Mouse (Mus musculus): Measurements from ENCODE around the gene Fkbp8. TPM values are rescaled to one million over a fixed set of nuclear protein-coding genes. Genes with fewer than 3 reads are reported as not detected.

Gene Fkbp8
- polyA plus RNA-seq, 1 experiment from 2014 or later: 278 TPM

- POLR2A ChIA-PET: interaction anchor here (4.8 kb wide), 1 partner anchor 9 kb away, joined by 24 read pairs; the partner anchor contains the start of gene Ell
- no peak for ATAC-seq
Measured at GRCm38 (mm10) chr8:70529299-70529698, 1.8 kb downstream of the Fkbp8 start.

GRCm38 (mm10) chr8:70529741-70530161, 2.2 kb downstream of the Fkbp8 start:
- in situ Hi-C loops (cut with MboI; ENCODE audit: low pct_unique_long_range_greater_than_20kb): no loop called here
- POLR2A ChIA-PET: interaction anchor here (4.8 kb wide), 1 partner anchor 9 kb away, joined by 24 read pairs; the partner anchor contains the start of gene Ell
- CTCF ChIA-PET: interaction anchor here (1.9 kb wide), 1 partner anchor 10 kb away, joined by 5 read pairs; no protein-coding TSS in a partner anchor
- H3K27me3 ChIP-seq: no peaks in the 10 kb centered on the region
- no peak for TF ChIP-seq CTCF (IDR thresholded peaks at IDR 0.05)
- DNase-seq (ENCODE audit: low read depth, low spot score) (no peak), ATAC-seq (no peak)

More at GRCm38 (mm10) chr8:70529299-70529698, 1.8 kb downstream of the Fkbp8 start:
- no peak for TF ChIP-seq CTCF (IDR thresholded peaks at IDR 0.05)
- CTCF ChIA-PET: interaction anchor here (1.9 kb wide), 1 partner anchor 9 kb away, joined by 5 read pairs; no protein-coding TSS in a partner anchor
- H3K27me3 ChIP-seq: no peaks in the 10 kb centered on the region
- in situ Hi-C loops (cut with MboI; ENCODE audit: low pct_unique_long_range_greater_than_20kb): no loop called here
- DNase-seq (ENCODE audit: low read depth, low spot score): no peak

GRCm38 (mm10) chr8:70530314-70530713, 2.8 kb downstream of the Fkbp8 start:
- ChIA-PET CTCF (interaction anchor here (1.9 kb wide), 1 partner anchor 10 kb away, joined by 5 read pairs; no protein-coding TSS in a partner anchor), POLR2A (interaction anchor here (0.6 to 4.8 kb wide), 2 partner anchors 8 to 134 kb away, joined by 4 to 24 read pairs; partner anchors contain the start of gene Ell)
- DNase-seq (ENCODE audit: low read depth, low spot score): no peak
- no peaks in the 10 kb centered on the region for H3K27me3 ChIP-seq
- in situ Hi-C loops (cut with MboI; ENCODE audit: low pct_unique_long_range_greater_than_20kb): no loop called here
- ATAC-seq: no peak
- no peak for TF ChIP-seq CTCF (IDR thresholded peaks at IDR 0.05)

DNA sequence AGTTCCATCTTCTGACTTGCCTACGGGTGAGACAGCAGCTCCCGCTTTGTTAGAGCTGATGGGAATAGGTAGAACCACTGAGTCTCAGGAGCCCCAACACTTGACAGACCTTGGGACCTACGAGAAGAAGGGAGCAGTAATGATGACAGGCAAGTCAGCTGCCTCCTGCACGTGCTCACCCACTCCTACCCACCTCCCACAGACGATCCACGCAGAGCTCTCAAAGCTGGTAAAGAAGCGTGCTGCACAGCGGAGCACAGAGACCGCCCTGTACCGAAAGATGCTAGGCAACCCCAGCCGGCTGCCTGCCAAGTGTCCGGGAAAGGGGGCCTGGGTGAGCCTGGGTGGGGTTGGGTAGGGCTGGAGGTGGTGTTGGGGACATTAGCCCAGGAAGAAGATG, 6.8 kb downstream of the Fkbp8 start:
- ATAC-seq (no peak), DNase-seq (ENCODE audit: low read depth, low spot score) (no peak)
- in situ Hi-C loops (cut with MboI; ENCODE audit: low pct_unique_long_range_greater_than_20kb): no loop called here
- POLR2A ChIA-PET: no interaction called here
- TF ChIP-seq CTCF (IDR thresholded peaks at IDR 0.05): no peak
- CTCF ChIA-PET: no interaction called here
- H3K27me3 ChIP-seq: no peaks in the 10 kb centered on the region

DNA sequence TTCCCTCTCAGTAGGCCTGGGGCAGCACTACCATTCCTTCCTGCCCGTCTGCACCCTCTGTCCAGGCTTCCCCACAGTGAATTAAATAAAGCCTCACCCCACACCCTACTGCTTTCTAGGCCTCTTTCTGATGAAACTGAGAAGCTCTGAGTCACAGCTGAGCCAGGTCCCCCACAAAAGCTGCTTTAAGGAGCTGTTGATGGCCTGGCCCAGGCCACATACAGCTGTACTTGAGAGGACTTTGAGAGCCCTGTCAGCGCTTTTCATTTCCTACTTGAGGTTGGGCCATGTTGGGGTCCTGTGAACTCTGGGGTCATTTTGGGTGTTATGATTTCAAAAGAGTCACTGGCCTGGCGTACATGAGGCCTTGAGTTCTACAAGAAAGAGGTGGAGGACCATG, 7.7 kb downstream of the Fkbp8 start:
- POLR2A ChIA-PET: no interaction called here
- no peaks in the 10 kb centered on the region for H3K27me3 ChIP-seq
- ATAC-seq (no peak), DNase-seq (ENCODE audit: low read depth, low spot score) (no peak)
- CTCF ChIA-PET: no interaction called here
- in situ Hi-C loops (cut with MboI; ENCODE audit: low pct_unique_long_range_greater_than_20kb): no loop called here
- no peak for TF ChIP-seq CTCF (IDR thresholded peaks at IDR 0.05)

DNA sequence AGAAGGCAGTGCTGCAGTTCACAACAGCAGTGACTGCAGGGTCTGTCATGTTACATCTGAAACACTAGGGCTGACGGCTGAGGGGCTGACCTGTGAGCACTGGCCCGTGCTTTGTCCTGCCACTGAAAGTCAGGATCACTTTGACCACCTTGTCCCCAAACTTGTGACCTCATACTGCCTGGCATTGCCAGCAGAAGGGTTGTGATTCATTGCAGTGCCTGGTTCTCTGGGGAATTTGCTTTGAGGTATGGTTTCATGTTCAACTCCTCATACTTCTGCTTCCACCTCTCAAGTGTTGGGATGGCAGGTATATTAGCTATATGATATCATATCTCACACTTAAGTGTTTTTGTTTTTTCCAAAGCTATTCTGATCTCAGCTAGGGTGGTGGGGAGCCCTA, 8.2 kb downstream of the Fkbp8 start:
- POLR2A ChIA-PET: no interaction called here
- CTCF ChIA-PET: interaction anchor here (4.1 kb wide), 1 partner anchor 9 kb away, joined by 20 read pairs; the partner anchor contains the start of genes Fkbp8 and Kxd1
- DNase-seq (ENCODE audit: low read depth, low spot score) (no peak), ATAC-seq (no peak)
- no peaks in the 10 kb centered on the region for H3K27me3 ChIP-seq
- no peak for TF ChIP-seq CTCF (IDR thresholded peaks at IDR 0.05)
- in situ Hi-C loops (cut with MboI; ENCODE audit: low pct_unique_long_range_greater_than_20kb): no loop called here

DNA sequence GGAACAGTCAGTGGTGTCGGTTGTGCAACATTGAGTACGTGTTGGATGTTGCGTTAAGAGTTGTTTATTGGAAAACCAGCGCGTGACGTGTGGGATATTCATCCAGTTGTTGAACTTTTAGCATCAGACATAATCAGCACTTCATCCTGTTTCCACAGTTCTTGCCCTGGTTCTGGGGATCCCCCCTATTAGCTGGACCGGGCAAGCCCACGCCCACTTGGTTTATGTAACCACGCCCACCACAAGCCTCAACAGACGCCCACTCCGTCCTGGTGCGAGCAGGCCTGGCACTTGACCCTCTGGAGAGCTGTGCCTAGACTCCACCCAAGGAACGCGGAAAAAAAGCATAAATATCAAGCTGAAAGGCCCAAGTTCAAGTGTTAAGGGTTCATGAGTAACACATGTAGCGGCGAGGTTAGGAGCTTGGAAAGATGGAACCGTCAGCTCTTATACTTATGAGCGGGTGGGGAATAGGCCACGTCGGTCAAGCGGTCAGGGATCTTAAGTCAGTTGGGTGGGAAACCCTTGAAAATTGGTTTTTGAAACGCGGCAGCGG, 10.6 kb downstream of the Fkbp8 start:
- no peaks in the 10 kb centered on the region for H3K27me3 ChIP-seq
- DNase-seq (ENCODE audit: low read depth, low spot score) (no peak), ATAC-seq (no peak)
- TF ChIP-seq CTCF (IDR thresholded peaks at IDR 0.05): no peak
- ChIA-PET POLR2A (interaction anchor here (1.3 to 4.2 kb wide), 3 partner anchors 10 to 72 kb away, joined by 3 to 24 read pairs (median 15); partner anchors contain the start of genes Fkbp8, Kxd1 and Uba52), CTCF (interaction anchor here (1.4 to 4.1 kb wide), 2 partner anchors 11 to 72 kb away, joined by 4 to 20 read pairs; partner anchors contain the start of genes Fkbp8 and Kxd1)
- in situ Hi-C loops (cut with MboI; ENCODE audit: low pct_unique_long_range_greater_than_20kb): no loop called here

- in situ Hi-C loops (cut with MboI; ENCODE audit: low pct_unique_long_range_greater_than_20kb): no loop called here
- ATAC-seq: peak; percentile 41
- CTCF ChIA-PET: interaction anchor here (1.4 to 4.1 kb wide), 2 partner anchors 11 to 72 kb away, joined by 4 to 20 read pairs; partner anchors contain the start of genes Fkbp8 and Kxd1
- POLR2A ChIA-PET: interaction anchor here (1.3 to 4.2 kb wide), 3 partner anchors 11 to 71 kb away, joined by 3 to 24 read pairs (median 15); partner anchors contain the start of genes Fkbp8, Kxd1 and Uba52
- no peaks in the 10 kb centered on the region for H3K27me3 ChIP-seq
- TF ChIP-seq CTCF (IDR thresholded peaks at IDR 0.05): no peak
- peak; percentile 81 for DNase-seq (ENCODE audit: low read depth, low spot score)
Measured at GRCm38 (mm10) chr8:70538633-70539076, 11.1 kb downstream of the Fkbp8 start.

- H3K27me3 ChIP-seq: no peaks in the 10 kb centered on the region
- in situ Hi-C loops (cut with MboI; ENCODE audit: low pct_unique_long_range_greater_than_20kb): no loop called here
- ChIA-PET POLR2A (interaction anchor here (0.8 to 4.2 kb wide), 6 partner anchors 11 to 71 kb away, joined by 3 to 24 read pairs (median 4); partner anchors contain the start of genes Fkbp8, Kxd1, Ssbp4 and Uba52), CTCF (interaction anchor here (1.4 to 4.1 kb wide), 2 partner anchors 12 to 71 kb away, joined by 4 to 20 read pairs; partner anchors contain the start of genes Fkbp8 and Kxd1)
- peak; percentile 84 for ATAC-seq
- peak; percentile 95 for DNase-seq (ENCODE audit: low read depth, low spot score)
- no peak for TF ChIP-seq CTCF (IDR thresholded peaks at IDR 0.05)
Measured at GRCm38 (mm10) chr8:70539077-70539813, 11.7 kb downstream of the Fkbp8 start, which contains the start of gene Ell. Gene Ell, plus strand, starts transcription at chr8:70539457.

GRCm38 (mm10) chr8:70540013-70540506, 12.5 kb downstream of the Fkbp8 start:
- POLR2A ChIA-PET: interaction anchor here (0.8 to 4.2 kb wide), 5 partner anchors 10 to 70 kb away, joined by 4 to 24 read pairs (median 5); partner anchors contain the start of genes Fkbp8, Kxd1, Ssbp4 and Uba52
- in situ Hi-C loops (cut with MboI; ENCODE audit: low pct_unique_long_range_greater_than_20kb): no loop called here
- ATAC-seq (no peak), DNase-seq (ENCODE audit: low read depth, low spot score) (no peak)
- no peaks in the 10 kb centered on the region for H3K27me3 ChIP-seq
- no peak for TF ChIP-seq CTCF (IDR thresholded peaks at IDR 0.05)
- CTCF ChIA-PET: no interaction called here

All from Patski (cell line).